In the genomic region with DNA sequence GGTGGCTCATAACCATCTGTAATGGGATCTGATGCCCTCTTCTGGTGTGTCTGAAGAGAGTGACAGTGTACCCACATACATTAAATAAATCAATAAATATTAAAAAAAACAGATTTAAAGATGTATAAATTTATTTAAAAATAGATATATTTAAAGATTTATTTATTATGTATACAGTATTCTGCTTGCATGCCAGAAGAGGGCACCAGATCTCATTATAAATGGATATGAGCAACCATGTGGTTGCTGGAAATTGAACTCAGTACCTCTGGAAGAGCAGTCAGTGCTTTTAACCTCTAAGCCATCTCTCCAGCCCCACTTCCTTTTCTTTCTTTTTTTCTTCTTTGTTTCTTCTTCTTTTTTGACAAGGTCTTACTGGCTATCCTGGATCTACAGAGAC, we compare ENCODE assay signal across 33 mouse cellular contexts. TPM values are rescaled to one million over a fixed set of nuclear protein-coding genes. Genes with fewer than 3 reads are reported as not detected.
A peak's percentile ranks its signal among the peaks of the same experiment; 100 is the strongest.
DNase-seq lines count a peak whose midpoint lies in the region; ATAC-seq and TF ChIP-seq lines count a peak whose summit lies in the region.
"Had no signal": no experiment of that assay in that cellular context is flagged by ENCODE, and none has a peak within 500 bp of the region (broad histone marks: within the 10 kb centered on the region; RNA-seq: fewer than 3 reads in every experiment).

No protein-coding gene starts in this region.

- no peaks in the 10 kb centered on the region for H3K36me3 ChIP-seq in kidney, postnatal 0 days (ENCODE audit: insufficient read depth, low read length)
- no peaks in the 10 kb centered on the region for H3K36me3 ChIP-seq in lung, embryonic 14.5 days (ENCODE audit: insufficient read depth)
- no peaks in the 10 kb centered on the region for H3K36me3 ChIP-seq in CH12.LX (replicated peaks in 1 of 2; ENCODE audit: control insufficient read depth in 1 of 2, insufficient read depth in 1 of 2, low read length in 1 of 2)
- H3K36me3 ChIP-seq in stomach, postnatal 0 days (ENCODE audit: control insufficient read depth, insufficient read depth, low read length) = no peaks in the 10 kb centered on the region
- H3K36me3 ChIP-seq: embryonic facial prominence, embryonic 10.5 days; embryonic facial prominence, embryonic 15.5 days; forebrain, embryonic 12.5 days; heart, embryonic 12.5 days; hindbrain, embryonic 13.5 days; limb, embryonic 12.5 days; neural tube, embryonic 13.5 days had no signal

- no peak for TF ChIP-seq POLR2A in CH12.LX (IDR thresholded peaks at IDR 0.05; ENCODE audit: low read depth, low read length)

- no peak overlapping the region for H3K4me3 ChIP-seq in kidney, postnatal 0 days (replicated peaks; ENCODE audit: low read depth, low read length)
- no peak overlapping the region for H3K4me3 ChIP-seq in lung, embryonic 14.5 days (ENCODE audit: low read depth, low read length)
- no peak overlapping the region for H3K4me3 ChIP-seq in CH12.LX (replicated peaks in 1 of 3; ENCODE audit: low read depth in 2 of 3, low read length in 2 of 3, poor library complexity in 1 of 3)
- no peak overlapping the region for H3K4me3 ChIP-seq in stomach, postnatal 0 days (ENCODE audit: low read depth, low read length)
- H3K4me3 ChIP-seq: embryonic facial prominence, embryonic 10.5 days; embryonic facial prominence, embryonic 15.5 days; forebrain, embryonic 12.5 days; heart, embryonic 12.5 days; hindbrain, embryonic 13.5 days; limb, embryonic 12.5 days; liver, embryonic 12.5 days; midbrain, embryonic 10.5 days; myocyte; neural tube, embryonic 13.5 days had no signal

- no peak for TF ChIP-seq EP300 in CH12.LX (IDR thresholded peaks at IDR 0.05; ENCODE audit: low read length)
- TF ChIP-seq EP300 in stomach, postnatal 0 days (optimal IDR thresholded peaks at IDR 0.05) = no peak

- in situ Hi-C loops in CH12.LX (cut with MboI; ENCODE audit: low pct_ligation_motif_present, low pct_unique_long_range_greater_than_20kb, low sequenced_read_pairs) = no loop called here

- TF ChIP-seq RAD21 in CH12.LX (IDR thresholded peaks at IDR 0.05; ENCODE audit: low read depth, low read length) = peak; percentile 21

- no peak for ATAC-seq in kidney, postnatal 0 days (replicated peaks; ENCODE audit: low FRiP score, low read depth)
- no peak for ATAC-seq in lung, embryonic 14.5 days (ENCODE audit: insufficient read depth)
- ATAC-seq in stomach, postnatal 0 days (ENCODE audit: low FRiP score, low TSS enrichment) = no peak
- ATAC-seq: activated CD4-positive, CD25-positive, alpha-beta regulatory T cell, adult 4 months; forebrain, postnatal 0 days; liver, embryonic 12.5 days; midbrain, embryonic 16.5 days had no signal

- no peak overlapping the region for H3K27ac ChIP-seq in kidney, postnatal 0 days
- no peak overlapping the region for H3K27ac ChIP-seq in lung, embryonic 14.5 days (ENCODE audit: low read depth)
- H3K27ac ChIP-seq in CH12.LX (ENCODE audit: insufficient read depth, low read depth) = no peak overlapping the region
- H3K27ac ChIP-seq in stomach, postnatal 0 days (replicated peaks) = no peak overlapping the region
- H3K27ac ChIP-seq: embryonic facial prominence, embryonic 10.5 days; embryonic facial prominence, embryonic 15.5 days; forebrain, embryonic 12.5 days; hindbrain, embryonic 13.5 days; limb, embryonic 12.5 days; liver, embryonic 12.5 days; midbrain, embryonic 10.5 days; neural tube, embryonic 13.5 days had no signal

- H3K9ac ChIP-seq in kidney, postnatal 0 days (ENCODE audit: low read depth, low read length) = no peak overlapping the region
- H3K9ac ChIP-seq in lung, embryonic 14.5 days = no peak overlapping the region
- no peak overlapping the region for H3K9ac ChIP-seq in CH12.LX (ENCODE audit: insufficient read depth, low read depth)
- no peak overlapping the region for H3K9ac ChIP-seq in stomach, postnatal 0 days (ENCODE audit: low read length)
- H3K9ac ChIP-seq: embryonic facial prominence, embryonic 15.5 days; forebrain, embryonic 12.5 days; forebrain, postnatal 0 days; heart, embryonic 12.5 days; hindbrain, embryonic 13.5 days; limb, embryonic 12.5 days; liver, embryonic 12.5 days; neural tube, embryonic 13.5 days had no signal

- dilution Hi-C loops in CH12.LX (cut with MboI; ENCODE audit: extremely low pct_ligation_motif_present, extremely low pct_unique_long_range_greater_than_20kb, low sequenced_read_pairs) = no loop called here

- TF ChIP-seq CTCF in kidney, postnatal 0 days (IDR thresholded peaks at IDR 0.05; ENCODE audit: low read depth) = peak; percentile 43
- 0 out of 2 replicates have a peak, but pooled peaks have one; percentile 15 for TF ChIP-seq CTCF in lung, embryonic 14.5 days (IDR thresholded peaks at IDR 0.05; ENCODE audit: low read depth)
- peak in 1 of 2 experiments; percentile 42; a peak in 2 of 4 replicates for TF ChIP-seq CTCF in CH12.LX (conservative IDR thresholded peaks at IDR 0.05 in 1 of 2, IDR thresholded peaks at IDR 0.05 in 1 of 2; ENCODE audit: low read depth in 2 of 2, low read length in 2 of 2)
- peak; percentile 35 for TF ChIP-seq CTCF in stomach, postnatal 0 days (IDR thresholded peaks at IDR 0.05; ENCODE audit: low read depth)

- H3K27me3 ChIP-seq in kidney, postnatal 0 days (ENCODE audit: insufficient read depth, low read length) = no peaks in the 10 kb centered on the region
- no peaks in the 10 kb centered on the region for H3K27me3 ChIP-seq in lung, embryonic 14.5 days (ENCODE audit: insufficient read depth, low read length)
- H3K27me3 ChIP-seq in CH12.LX (replicated peaks) = no peaks in the 10 kb centered on the region
- H3K27me3 ChIP-seq in stomach, postnatal 0 days (ENCODE audit: control insufficient read depth, insufficient read depth, low read length) = no peaks in the 10 kb centered on the region
- H3K27me3 ChIP-seq: embryonic facial prominence, embryonic 15.5 days; forebrain, embryonic 12.5 days; heart, embryonic 12.5 days; hindbrain, embryonic 13.5 days; limb, embryonic 12.5 days; liver, embryonic 12.5 days; neural tube, embryonic 13.5 days had no signal

- peaks cover 5% of the 10 kb centered on the region; the same call in 1 of the 2 replicates for H3K4me1 ChIP-seq in kidney, postnatal 0 days (replicated peaks; ENCODE audit: insufficient read depth, low read length)
- no peaks in the 10 kb centered on the region for H3K4me1 ChIP-seq in lung, embryonic 14.5 days (ENCODE audit: insufficient read depth)
- peaks cover 12 to 30% of the 10 kb centered on the region in 2 experiments for H3K4me1 ChIP-seq in CH12.LX (ENCODE audit: control insufficient read depth in 1 of 2, insufficient read depth in 2 of 2)
- H3K4me1 ChIP-seq in stomach, postnatal 0 days (replicated peaks; ENCODE audit: control insufficient read depth, insufficient read depth) = no peaks in the 10 kb centered on the region

- no peaks in the 10 kb centered on the region for H3K9me3 ChIP-seq in kidney, postnatal 0 days (replicated peaks; ENCODE audit: low read length)
- H3K9me3 ChIP-seq in lung, embryonic 14.5 days (ENCODE audit: low read depth, low read length) = no peaks in the 10 kb centered on the region
- H3K9me3 ChIP-seq in CH12.LX (replicated peaks; ENCODE audit: low read length) = no peaks in the 10 kb centered on the region
- H3K9me3 ChIP-seq in stomach, postnatal 0 days (ENCODE audit: control insufficient read depth, low read length) = no peaks in the 10 kb centered on the region
- H3K9me3 ChIP-seq: embryonic facial prominence, embryonic 10.5 days; embryonic facial prominence, embryonic 15.5 days; forebrain, embryonic 12.5 days; heart, embryonic 12.5 days; hindbrain, embryonic 13.5 days; limb, embryonic 12.5 days; liver, embryonic 12.5 days; midbrain, embryonic 10.5 days; neural tube, embryonic 13.5 days had no signal

- no peak overlapping the region for H3K4me2 ChIP-seq in kidney, postnatal 0 days (ENCODE audit: low read length)
- no peak overlapping the region for H3K4me2 ChIP-seq in lung, embryonic 14.5 days
- no peak overlapping the region for H3K4me2 ChIP-seq in CH12.LX (ENCODE audit: insufficient read depth, low read depth, poor library complexity, severe bottlenecking)
- no peak overlapping the region for H3K4me2 ChIP-seq in stomach, postnatal 0 days (replicated peaks; ENCODE audit: low read depth)
- H3K4me2 ChIP-seq: embryonic facial prominence, embryonic 15.5 days; forebrain, embryonic 12.5 days; heart, embryonic 12.5 days; hindbrain, embryonic 13.5 days; limb, embryonic 12.5 days; liver, embryonic 12.5 days; neural tube, embryonic 13.5 days had no signal

- DNase-seq in kidney, postnatal 0 days (ENCODE audit: low spot score) = no peak
- no peak for DNase-seq in kidney, adult 9 months
- DNase-seq in lung, embryonic 14.5 days = no peak
- DNase-seq in lung, postnatal 25 days (ENCODE audit: low spot score) = no peak
- no peak for DNase-seq in CH12.LX (ENCODE audit: extremely low read depth)
- no peak for DNase-seq in stomach, postnatal 0 days (ENCODE audit: low spot score)
- no peak for DNase-seq in adrenal gland, postnatal 4 days (ENCODE audit: low spot score in 2 of 2)
- DNase-seq: adrenal gland, adult 2 months; adrenal gland, postnatal 36 days; cerebellum, adult 8-10 months; cerebellum, postnatal 25 days; forebrain, postnatal 0 days; gastrocnemius, postnatal 14 days; heart, adult 11 months; heart, postnatal 4 days; kidney, adult 18-20 months; kidney, postnatal 4 days; lung, adult 2 months; lung, postnatal 14 days; thymus, adult 18-20 months; thymus, postnatal 36 days had no signal

- H3K79me2 ChIP-seq in CH12.LX (replicated peaks; ENCODE audit: control insufficient read depth, extremely low read depth, insufficient read depth, poor library complexity, severe bottlenecking) = peaks cover 2% of the 10 kb centered on the region

RNA-seq across cellular contexts. Expression of gene Syvn1, which starts 6.4 kb away (rescaled TPM):
- 25.0 and 26.8 TPM in 2 replicates for polyA plus RNA-seq in kidney, postnatal 0 days (2015; fragmentation: Nextera tagmentation; extraction: Ambion mirVana)
- 30.0 and 34.3 TPM in 2 replicates for polyA plus RNA-seq in lung, embryonic 14.5 days (2014; fragmentation: Nextera tagmentation; extraction: Ambion mirVana)
- 26.8 and 32.0 TPM in 2 replicates for total RNA-seq in CH12.LX (2012; rRNA removed)
- 13.5 and 16.5 TPM in 2 replicates for total RNA-seq in CH12.LX (2014; rRNA removed)
- polyA plus RNA-seq in CH12.LX (2012; ENCODE audit: insufficient read length, low read depth) = 82.5 and 106 TPM in 2 replicates
- polyA plus RNA-seq in stomach, postnatal 0 days (2015; fragmentation: Nextera tagmentation; extraction: Ambion mirVana) = 18.5 and 21.1 TPM in 2 replicates
- total RNA-seq in adrenal gland, postnatal 4 days (2021) = 10 to 100 TPM; 45.8 to 48.1 TPM

RNA-seq across cellular contexts. Expression of gene Mrpl49, which starts 17.6 kb away (rescaled TPM):
- polyA plus RNA-seq in kidney, postnatal 0 days (2015; fragmentation: Nextera tagmentation; extraction: Ambion mirVana) = 66.2 and 69.0 TPM in 2 replicates
- 78.8 and 80.2 TPM in 2 replicates for polyA plus RNA-seq in lung, embryonic 14.5 days (2014; fragmentation: Nextera tagmentation; extraction: Ambion mirVana)
- total RNA-seq in CH12.LX (2012; rRNA removed) (37.4 and 49.8 TPM in 2 replicates), CH12.LX (2014; rRNA removed) (59.0 and 60.9 TPM in 2 replicates)
- 55.6 and 66.6 TPM in 2 replicates for polyA plus RNA-seq in CH12.LX (2012; ENCODE audit: insufficient read length, low read depth)
- polyA plus RNA-seq in stomach, postnatal 0 days (2015; fragmentation: Nextera tagmentation; extraction: Ambion mirVana) = 35.0 and 36.6 TPM in 2 replicates
- 10 to 100 TPM; 55.6 to 63.5 TPM for total RNA-seq in adrenal gland, postnatal 4 days (2021)

RNA-seq across cellular contexts. Expression of gene Fau, which starts 17.6 kb away (rescaled TPM):
- 940 and 1,050 TPM in 2 replicates for polyA plus RNA-seq in kidney, postnatal 0 days (2015; fragmentation: Nextera tagmentation; extraction: Ambion mirVana)
- 825 and 884 TPM in 2 replicates for polyA plus RNA-seq in lung, embryonic 14.5 days (2014; fragmentation: Nextera tagmentation; extraction: Ambion mirVana)
- total RNA-seq in CH12.LX (2012; rRNA removed) (2,266 and 2,403 TPM in 2 replicates), CH12.LX (2014; rRNA removed) (1,142 and 1,239 TPM in 2 replicates)
- 2,522 and 2,776 TPM in 2 replicates for polyA plus RNA-seq in CH12.LX (2012; ENCODE audit: insufficient read length, low read depth)
- polyA plus RNA-seq in stomach, postnatal 0 days (2015; fragmentation: Nextera tagmentation; extraction: Ambion mirVana) = 818 and 857 TPM in 2 replicates
- 1,000 to 10,000 TPM; 1,446 to 1,549 TPM for total RNA-seq in adrenal gland, postnatal 4 days (2021)

RNA-seq across cellular contexts. Expression of gene Znhit2, which starts 21.0 kb away (rescaled TPM):
- polyA plus RNA-seq in kidney, postnatal 0 days (2015; fragmentation: Nextera tagmentation; extraction: Ambion mirVana) = 42.3 and 47.6 TPM in 2 replicates
- polyA plus RNA-seq in lung, embryonic 14.5 days (2014; fragmentation: Nextera tagmentation; extraction: Ambion mirVana) = 33.8 and 34.3 TPM in 2 replicates
- 29.2 and 32.7 TPM in 2 replicates for total RNA-seq in CH12.LX (2012; rRNA removed)
- 20.9 and 22.6 TPM in 2 replicates for total RNA-seq in CH12.LX (2014; rRNA removed)
- 20.1 and 20.5 TPM in 2 replicates for polyA plus RNA-seq in CH12.LX (2012; ENCODE audit: insufficient read length, low read depth)
- polyA plus RNA-seq in stomach, postnatal 0 days (2015; fragmentation: Nextera tagmentation; extraction: Ambion mirVana) = 31.8 and 33.2 TPM in 2 replicates
- 10 to 100 TPM; 28.0 to 31.0 TPM for total RNA-seq in adrenal gland, postnatal 4 days (2021)

RNA-seq across cellular contexts. Expression of gene Capn1, which starts 24.3 kb away (rescaled TPM):
- 12.9 and 13.5 TPM in 2 replicates for polyA plus RNA-seq in kidney, postnatal 0 days (2015; fragmentation: Nextera tagmentation; extraction: Ambion mirVana)
- 9.6 and 11.3 TPM in 2 replicates for polyA plus RNA-seq in lung, embryonic 14.5 days (2014; fragmentation: Nextera tagmentation; extraction: Ambion mirVana)
- total RNA-seq in CH12.LX (2012; rRNA removed) (34.6 and 40.2 TPM in 2 replicates), CH12.LX (2014; rRNA removed) (19.3 and 20.0 TPM in 2 replicates)
- 42.9 and 43.7 TPM in 2 replicates for polyA plus RNA-seq in CH12.LX (2012; ENCODE audit: insufficient read length, low read depth)
- polyA plus RNA-seq in stomach, postnatal 0 days (2015; fragmentation: Nextera tagmentation; extraction: Ambion mirVana) = 21.2 and 21.4 TPM in 2 replicates
- 10 to 100 TPM; 28.5 to 43.9 TPM for total RNA-seq in adrenal gland, postnatal 4 days (2021)
